Mouse (Mus musculus): Measurements from ENCODE around the gene Prdm2. TPM values are rescaled to one million over a fixed set of nuclear protein-coding genes. Genes with fewer than 3 reads are reported as not detected.

Gene Prdm2
- polyA plus RNA-seq, 1 experiment from 2014 or later: 17.3 TPM

DNA sequence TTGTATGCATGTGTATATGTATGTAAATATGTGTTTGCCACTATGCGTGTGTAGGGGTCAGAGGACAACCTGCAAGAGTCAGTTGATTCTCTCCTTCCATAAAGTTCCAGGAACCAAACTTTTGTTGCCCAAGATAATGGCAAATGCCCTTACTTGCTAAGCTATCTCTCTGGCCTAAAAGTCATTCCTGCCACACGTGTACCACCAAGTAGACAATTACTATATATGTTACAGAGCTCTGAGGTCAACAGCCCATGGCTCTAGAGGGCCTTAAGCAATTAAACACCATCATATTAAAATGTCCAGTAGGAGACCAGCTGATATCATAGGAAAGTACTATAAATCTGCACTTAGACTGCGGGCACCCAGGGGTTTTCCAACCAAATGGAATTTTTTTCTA lies 10.1 kb downstream of the Prdm2 start:
- 70% methylated on average over 3 of the region's 3 CpGs for WGBS
- no peaks in the 10 kb centered on the region; the same call in 1 of the 2 replicates for H3K4me1 ChIP-seq (replicated peaks)
- H3K27me3 ChIP-seq: no peaks in the 10 kb centered on the region
- no peak for ATAC-seq (ENCODE audit: low read depth)
- H3K9ac ChIP-seq: no peak overlapping the region
- no peak overlapping the region for H3K27ac ChIP-seq (replicated peaks)
- H3K4me3 ChIP-seq: no peak overlapping the region
- no peaks in the 10 kb centered on the region for H3K36me3 ChIP-seq
- no peak overlapping the region for H3K4me2 ChIP-seq
- no peaks in the 10 kb centered on the region for H3K9me3 ChIP-seq

DNA sequence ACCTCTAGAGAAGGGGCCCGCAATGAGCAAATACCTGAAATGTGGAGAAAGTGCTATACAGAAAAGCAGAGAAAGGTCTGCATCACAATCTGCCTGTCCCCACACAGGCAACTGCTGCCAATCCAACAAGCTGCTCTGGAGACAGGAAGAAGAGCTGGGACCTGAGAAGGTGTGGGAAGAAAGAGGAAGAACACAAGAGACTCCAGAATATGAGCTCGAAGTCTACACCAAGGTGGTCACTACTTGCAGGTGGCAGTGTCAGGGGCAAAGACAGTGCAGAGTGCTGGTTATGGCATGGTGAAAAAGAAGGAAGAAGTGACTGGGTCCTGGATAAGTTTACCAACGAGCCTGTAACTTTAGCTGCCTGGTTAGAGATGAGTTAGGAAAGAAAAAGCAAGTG lies 14.4 kb downstream of the Prdm2 start:
- WGBS: 80% methylated on average over 3 of the region's 3 CpGs
- H3K9ac ChIP-seq: no peak overlapping the region
- no peaks in the 10 kb centered on the region; the same call in 1 of the 2 replicates for H3K4me1 ChIP-seq (replicated peaks)
- H3K4me2 ChIP-seq: no peak overlapping the region
- H3K9me3 ChIP-seq: no peaks in the 10 kb centered on the region
- ATAC-seq (ENCODE audit: low read depth): no peak
- no peaks in the 10 kb centered on the region for H3K27me3 ChIP-seq
- no peak overlapping the region for H3K27ac ChIP-seq (replicated peaks)
- H3K4me3 ChIP-seq: no peak overlapping the region
- no peaks in the 10 kb centered on the region for H3K36me3 ChIP-seq

DNA sequence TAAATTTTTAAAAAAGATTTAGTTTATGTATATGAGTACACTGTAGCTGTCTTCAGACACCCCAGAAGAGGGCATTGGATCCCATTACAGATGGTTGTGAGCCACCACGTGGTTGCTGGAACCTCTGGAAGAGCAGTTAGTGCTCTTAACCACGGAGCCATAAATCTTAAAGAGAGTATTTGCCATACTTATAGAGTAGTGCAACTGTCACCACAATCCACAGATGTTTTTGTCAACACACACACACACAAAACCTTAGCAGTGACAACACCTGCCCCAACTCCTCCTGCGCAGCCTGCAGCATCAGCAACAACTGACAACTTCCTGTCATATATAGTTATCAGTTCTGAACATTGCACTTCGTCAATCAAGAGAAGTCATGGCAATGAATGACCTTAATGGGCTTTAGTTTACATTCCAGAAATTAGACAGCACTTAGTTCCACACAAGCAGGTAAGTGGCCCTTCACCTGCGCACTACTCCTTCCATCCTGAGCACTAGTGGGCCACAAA lies 14.9 kb downstream of the Prdm2 start:
- 90% methylated on average over 5 of the region's 5 CpGs for WGBS
- no peak for ATAC-seq (ENCODE audit: low read depth)
- Histone ChIP-seq H3K9ac (no peak overlapping the region), H3K27me3 (no peaks in the 10 kb centered on the region), H3K4me1 (replicated peaks) (no peaks in the 10 kb centered on the region; the same call in 1 of the 2 replicates), H3K4me2 (no peak overlapping the region), H3K4me3 (no peak overlapping the region), H3K9me3 (no peaks in the 10 kb centered on the region), H3K27ac (replicated peaks) (no peak overlapping the region), H3K36me3 (no peaks in the 10 kb centered on the region)

DNA sequence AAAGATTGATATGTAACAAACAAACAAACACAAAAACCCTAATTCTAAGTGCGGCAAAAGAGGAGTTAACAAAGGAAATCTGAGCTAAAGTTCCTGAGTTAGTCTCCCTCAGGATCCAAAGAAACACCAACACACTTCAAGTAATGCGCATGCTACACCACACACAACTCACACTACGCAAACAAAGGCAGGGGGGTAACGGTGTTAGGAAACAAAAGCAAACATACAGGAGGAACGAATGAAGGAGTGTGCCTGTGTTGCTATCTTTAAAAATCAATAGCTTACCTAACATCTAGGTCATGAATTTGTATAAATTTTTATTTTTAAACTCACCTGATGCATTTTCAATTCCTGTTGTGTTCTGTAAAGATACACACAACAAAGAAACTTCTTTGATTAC lies 18.5 kb downstream of the Prdm2 start:
- no peak overlapping the region for H3K27ac ChIP-seq (replicated peaks)
- no peaks in the 10 kb centered on the region for H3K36me3 ChIP-seq
- 75% methylated on average over 5 of the region's 5 CpGs for WGBS
- H3K4me3 ChIP-seq: no peak overlapping the region
- H3K4me1 ChIP-seq (replicated peaks): peaks cover 12% of the 10 kb centered on the region
- H3K4me2 ChIP-seq: no peak overlapping the region
- H3K9ac ChIP-seq: no peak overlapping the region
- H3K9me3 ChIP-seq: no peaks in the 10 kb centered on the region
- no peaks in the 10 kb centered on the region for H3K27me3 ChIP-seq
- no peak for ATAC-seq (ENCODE audit: low read depth)

DNA sequence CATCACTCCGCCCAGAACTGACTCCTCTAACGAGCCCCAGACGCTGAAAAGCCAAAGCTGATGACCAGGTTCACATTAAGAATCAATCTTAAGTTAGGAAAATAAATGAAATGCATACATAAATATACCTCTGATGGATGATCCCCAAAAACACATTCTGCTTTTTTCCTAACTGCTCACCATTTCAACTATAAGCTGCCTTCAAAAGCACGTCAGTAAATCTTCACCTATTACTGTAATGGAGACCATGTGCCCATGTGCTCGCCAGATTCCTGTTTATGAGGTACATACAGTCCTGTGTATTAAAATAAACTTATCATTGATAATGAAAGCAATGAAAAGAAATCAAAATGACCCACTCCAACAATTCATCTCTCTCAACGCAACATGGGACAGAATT lies 19.6 kb downstream of the Prdm2 start:
- Histone ChIP-seq H3K4me3 (no peak overlapping the region), H3K36me3 (no peaks in the 10 kb centered on the region), H3K27me3 (no peaks in the 10 kb centered on the region), H3K4me1 (replicated peaks) (peaks cover 12% of the 10 kb centered on the region), H3K4me2 (no peak overlapping the region), H3K9me3 (no peaks in the 10 kb centered on the region), H3K9ac (no peak overlapping the region), H3K27ac (replicated peaks) (no peak overlapping the region)
- ATAC-seq (ENCODE audit: low read depth): no peak
- WGBS: 82% methylated on average over 6 of the region's 6 CpGs

DNA sequence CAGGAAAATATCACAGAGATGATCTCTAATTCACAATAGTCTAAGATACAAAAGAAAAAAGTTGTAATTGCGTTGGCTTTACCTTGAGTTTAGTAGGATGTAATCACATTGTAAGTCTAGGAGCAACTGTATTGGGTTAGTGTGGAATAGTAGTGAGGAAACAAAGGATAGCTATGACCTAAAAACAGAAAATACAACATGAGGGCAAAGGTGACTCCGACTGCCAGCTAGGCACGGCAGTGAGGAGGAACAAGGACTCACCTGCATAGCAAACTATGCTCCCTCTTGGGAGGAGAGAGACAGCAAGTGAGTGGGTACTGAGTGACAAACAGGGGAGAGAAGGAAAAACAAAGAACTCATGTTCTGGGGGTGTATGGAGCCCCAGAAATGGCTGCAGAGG lies 21.0 kb downstream of the Prdm2 start:
- H3K4me3 ChIP-seq: no peak overlapping the region
- H3K36me3 ChIP-seq: 0 out of 2 replicates have a peak, but pooled peaks cover 1% of the 10 kb centered on the region
- H3K27me3 ChIP-seq: no peaks in the 10 kb centered on the region
- H3K4me2 ChIP-seq: no peak overlapping the region
- ATAC-seq (ENCODE audit: low read depth): no peak
- H3K27ac ChIP-seq (replicated peaks): no peak overlapping the region
- H3K9me3 ChIP-seq: no peaks in the 10 kb centered on the region
- peaks cover 12% of the 10 kb centered on the region for H3K4me1 ChIP-seq (replicated peaks)
- no peak overlapping the region for H3K9ac ChIP-seq
- WGBS: 82% methylated on average over 3 of the region's 3 CpGs

DNA sequence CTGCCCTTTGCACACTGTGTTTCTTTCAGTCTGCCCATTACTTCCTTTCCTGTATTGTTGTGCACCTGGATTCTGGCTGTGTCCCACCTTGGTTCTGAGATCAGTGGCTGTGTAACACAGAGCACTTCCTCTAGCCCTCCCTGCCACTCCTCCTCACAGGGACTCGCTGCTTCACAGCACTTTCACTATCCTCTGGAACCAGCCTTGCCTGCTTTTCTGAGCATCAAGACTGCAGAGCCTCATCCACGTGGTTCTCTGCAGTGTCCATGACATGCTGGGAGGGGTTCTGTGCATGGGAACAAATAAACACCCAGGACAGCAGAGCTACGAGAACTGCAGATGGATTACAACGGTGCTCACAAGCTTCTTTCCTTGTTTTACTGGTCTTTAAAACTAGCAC lies 22.1 kb downstream of the Prdm2 start:
- Histone ChIP-seq H3K4me3 (no peak overlapping the region), H3K27ac (replicated peaks) (no peak overlapping the region), H3K9me3 (no peaks in the 10 kb centered on the region), H3K27me3 (no peaks in the 10 kb centered on the region), H3K4me2 (no peak overlapping the region), H3K36me3 (0 out of 2 replicates have a peak, but pooled peaks cover 9% of the 10 kb centered on the region), H3K9ac (no peak overlapping the region), H3K4me1 (replicated peaks) (peaks cover 12% of the 10 kb centered on the region)
- no peak for ATAC-seq (ENCODE audit: low read depth)
- 60% methylated on average over 4 of the region's 4 CpGs for WGBS

DNA sequence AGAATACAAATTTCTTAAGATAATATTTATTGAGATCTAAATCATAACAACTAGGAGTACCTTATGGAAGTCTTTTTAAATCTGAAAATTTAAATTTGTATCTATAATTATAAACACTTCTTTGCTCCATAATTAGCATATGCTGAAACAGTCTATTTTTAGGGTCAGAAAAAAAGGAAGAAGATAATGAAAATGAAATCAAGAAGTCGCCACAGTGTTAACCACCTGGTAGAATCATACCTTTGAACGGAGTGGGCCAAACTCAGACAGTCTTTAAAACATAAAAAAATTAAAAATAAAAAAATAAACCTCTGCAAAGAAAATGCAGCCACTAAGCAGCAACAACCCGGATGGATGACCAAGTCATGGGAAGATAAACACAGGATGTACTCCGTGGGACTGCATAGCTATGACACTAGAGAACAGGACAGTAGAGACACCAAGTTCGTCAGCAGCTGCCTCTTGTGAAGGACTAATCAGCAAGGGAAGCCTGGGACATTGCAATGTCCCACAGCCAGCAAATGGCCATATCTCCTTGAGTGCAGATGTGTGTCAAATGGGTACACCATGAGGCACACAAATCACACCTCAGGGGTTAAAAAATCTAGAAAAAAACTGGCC lies 24.1 kb downstream of the Prdm2 start:
- Histone ChIP-seq H3K9me3 (no peaks in the 10 kb centered on the region), H3K27me3 (no peaks in the 10 kb centered on the region), H3K36me3 (peaks cover 11% of the 10 kb centered on the region; the same call in 1 of the 2 replicates), H3K27ac (replicated peaks) (no peak overlapping the region), H3K4me1 (replicated peaks) (peaks cover 12% of the 10 kb centered on the region), H3K4me3 (no peak overlapping the region), H3K4me2 (no peak overlapping the region), H3K9ac (no peak overlapping the region)
- 85% methylated on average over 5 of the region's 5 CpGs for WGBS
- ATAC-seq (ENCODE audit: low read depth): no peak

DNA sequence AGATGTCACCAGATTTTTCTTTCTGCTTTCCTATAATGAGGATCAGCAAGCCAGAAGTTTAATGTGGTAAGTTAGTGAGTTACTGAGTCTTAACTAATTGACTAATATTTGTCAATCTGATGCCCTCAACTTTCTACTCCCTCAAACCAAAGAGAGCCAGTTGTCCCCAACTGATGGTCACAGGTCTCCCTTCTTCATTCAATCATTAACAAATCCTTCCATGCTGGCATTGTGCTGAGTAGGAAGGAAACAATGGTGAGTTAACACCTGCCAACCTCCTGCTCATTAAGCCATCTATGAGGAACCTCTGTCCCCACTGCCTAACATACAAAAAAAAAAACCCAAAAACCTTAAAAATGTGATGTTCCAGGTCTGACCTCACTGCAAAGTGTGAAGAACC lies 26.7 kb downstream of the Prdm2 start:
- ATAC-seq (ENCODE audit: low read depth): no peak
- Histone ChIP-seq H3K4me3 (no peak overlapping the region), H3K4me2 (no peak overlapping the region), H3K9ac (no peak overlapping the region), H3K4me1 (replicated peaks) (peaks cover 5% of the 10 kb centered on the region), H3K27ac (replicated peaks) (no peak overlapping the region), H3K9me3 (no peaks in the 10 kb centered on the region), H3K27me3 (no peaks in the 10 kb centered on the region), H3K36me3 (peaks cover 11% of the 10 kb centered on the region; the same call in 1 of the 2 replicates)

DNA sequence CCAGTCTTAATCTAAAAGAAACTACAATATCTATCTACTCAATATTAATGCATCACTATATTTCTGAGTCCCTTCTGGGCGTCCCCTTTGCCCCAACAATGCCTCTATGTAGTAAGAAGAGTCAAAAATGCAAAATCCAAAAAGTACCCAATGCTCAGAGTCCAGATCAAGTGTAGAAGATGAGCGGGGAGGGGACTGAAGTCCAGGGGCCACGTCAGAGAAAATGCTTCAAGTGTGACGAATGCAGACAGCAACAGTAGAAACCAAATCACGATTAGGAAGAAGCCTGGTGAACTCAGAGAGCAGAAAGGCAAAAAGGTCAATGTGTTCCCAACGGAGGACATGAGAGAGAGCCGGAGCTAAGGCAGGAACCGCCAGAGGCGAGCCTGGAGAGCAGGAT lies 27.3 kb downstream of the Prdm2 start:
- Histone ChIP-seq H3K4me2 (no peak overlapping the region), H3K4me3 (no peak overlapping the region), H3K27ac (replicated peaks) (no peak overlapping the region), H3K9ac (no peak overlapping the region), H3K9me3 (no peaks in the 10 kb centered on the region), H3K27me3 (no peaks in the 10 kb centered on the region), H3K36me3 (peaks cover 15% of the 10 kb centered on the region), H3K4me1 (replicated peaks) (no peaks in the 10 kb centered on the region)
- ATAC-seq (ENCODE audit: low read depth): no peak
- 82% methylated on average over 9 of the region's 9 CpGs for WGBS

DNA sequence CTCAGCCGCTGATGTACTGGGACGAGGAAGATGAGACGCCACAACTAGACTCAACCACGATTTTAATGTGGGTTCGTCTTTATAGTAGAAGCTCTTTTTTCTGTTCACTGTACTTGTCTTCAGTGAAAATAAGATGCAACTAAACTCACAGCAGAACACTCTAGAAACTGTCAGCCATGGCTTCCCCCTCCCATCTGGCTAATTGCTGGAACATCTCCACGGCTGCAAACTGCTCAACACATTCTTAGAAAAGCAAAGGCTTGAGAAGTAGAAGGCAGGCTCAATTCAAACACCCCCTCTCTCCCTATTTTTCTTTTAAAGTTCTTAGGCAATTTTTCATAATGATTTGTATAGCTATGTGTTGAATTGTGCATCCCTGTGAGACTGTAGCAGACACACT lies 29.7 kb downstream of the Prdm2 start:
- peaks cover 23% of the 10 kb centered on the region for H3K36me3 ChIP-seq
- H3K27me3 ChIP-seq: no peaks in the 10 kb centered on the region
- H3K4me1 ChIP-seq (replicated peaks): no peaks in the 10 kb centered on the region
- H3K27ac ChIP-seq (replicated peaks): no peak overlapping the region
- 88% methylated on average over 6 of the region's 6 CpGs for WGBS
- no peak for ATAC-seq (ENCODE audit: low read depth)
- H3K4me3 ChIP-seq: no peak overlapping the region
- no peak overlapping the region for H3K4me2 ChIP-seq
- no peaks in the 10 kb centered on the region for H3K9me3 ChIP-seq
- no peak overlapping the region for H3K9ac ChIP-seq

DNA sequence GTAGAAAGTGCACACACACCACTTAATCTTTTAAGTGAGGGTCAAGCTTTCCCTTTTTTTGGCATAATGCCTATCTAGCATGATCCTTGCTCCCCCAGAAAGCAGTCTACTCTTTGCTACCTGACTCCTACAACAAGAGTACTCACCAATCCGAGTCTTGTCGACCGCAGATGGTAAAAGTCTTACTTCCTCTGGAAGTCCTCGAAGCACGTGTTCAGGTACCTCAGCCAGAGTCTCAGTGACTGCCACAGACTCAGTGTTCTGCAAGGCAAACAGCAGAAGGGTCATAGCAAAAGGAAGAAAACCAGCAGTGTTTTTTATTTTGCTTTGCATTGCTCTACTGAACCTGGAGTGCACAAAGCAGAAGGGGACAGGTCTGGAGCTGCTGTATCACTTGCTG lies 32.1 kb downstream of the Prdm2 start:
- no peak for ATAC-seq (ENCODE audit: low read depth)
- WGBS: 90% methylated on average over 5 of the region's 5 CpGs

More for the DNA sequence above, 32.1 kb downstream of the Prdm2 start:
- H3K9ac ChIP-seq: no peak overlapping the region
- H3K4me1 ChIP-seq (replicated peaks): no peaks in the 10 kb centered on the region
- H3K4me2 ChIP-seq: no peak overlapping the region
- H3K27me3 ChIP-seq: no peaks in the 10 kb centered on the region
- H3K4me3 ChIP-seq: no peak overlapping the region
- peaks cover 27% of the 10 kb centered on the region for H3K36me3 ChIP-seq
- no peaks in the 10 kb centered on the region for H3K9me3 ChIP-seq
- no peak overlapping the region for H3K27ac ChIP-seq (replicated peaks)

All from neural tube, embryonic 13.5 days (tissue).